8 mouse cellular contexts compared by ENCODE assay signal in genomic region chrX:94234532-94235189, GRCm38 (mm10). TPM values are rescaled to one million over a fixed set of nuclear protein-coding genes. Genes with fewer than 3 reads are reported as not detected.
DNase-seq lines count a peak whose midpoint lies in the region; ATAC-seq and TF ChIP-seq lines count a peak whose summit lies in the region.

Gene Klhl15, plus strand, starts transcription at chrX:94234599.

- H3K36me3 ChIP-seq in heart, embryonic 11.5 days (ENCODE audit: control insufficient read depth, insufficient read depth, low read length) = no peaks in the 10 kb centered on the region
- no peaks in the 10 kb centered on the region for H3K36me3 ChIP-seq in kidney, embryonic 15.5 days
- no peaks in the 10 kb centered on the region for H3K36me3 ChIP-seq in limb, embryonic 15.5 days
- H3K36me3 ChIP-seq in midbrain, postnatal 0 days (ENCODE audit: insufficient read depth, low read length) = no peaks in the 10 kb centered on the region

- no peak for TF ChIP-seq POLR2A in brain, embryonic 14.5 days (IDR thresholded peaks at IDR 0.05; ENCODE audit: borderline replicate concordance, extremely low read depth, insufficient read depth, insufficient read length, poor library complexity, severe bottlenecking)

- peak within 1 kb of the TSS; percentile 66 for H3K4me3 ChIP-seq in heart, embryonic 11.5 days (ENCODE audit: low read depth, low read length)
- H3K4me3 ChIP-seq in kidney, embryonic 15.5 days (replicated peaks) = peak within 1 kb of the TSS; percentile 65
- H3K4me3 ChIP-seq in limb, embryonic 15.5 days = peak within 1 kb of the TSS; percentile 63
- peak within 1 kb of the TSS; percentile 57 for H3K4me3 ChIP-seq in midbrain, postnatal 0 days (ENCODE audit: low read depth, low read length)

- peaks cover 36% of the 10 kb centered on the region for H3K27me3 ChIP-seq in heart, embryonic 11.5 days (ENCODE audit: control insufficient read depth, insufficient read depth, low read length)
- peaks cover 78% of the 10 kb centered on the region for H3K27me3 ChIP-seq in kidney, embryonic 15.5 days
- H3K27me3 ChIP-seq in limb, embryonic 15.5 days = peaks cover 51% of the 10 kb centered on the region
- H3K27me3 ChIP-seq in midbrain, postnatal 0 days (ENCODE audit: insufficient read depth, low read length) = peaks cover 25% of the 10 kb centered on the region; the same call in 1 of the 2 replicates

- peak within 1 kb of the TSS; percentile 90 for H3K27ac ChIP-seq in heart, embryonic 11.5 days (ENCODE audit: low read depth, low read length)
- peak within 1 kb of the TSS; percentile 89 for H3K27ac ChIP-seq in kidney, embryonic 15.5 days
- peak within 1 kb of the TSS; percentile 86 for H3K27ac ChIP-seq in limb, embryonic 15.5 days
- H3K27ac ChIP-seq in midbrain, postnatal 0 days (ENCODE audit: low read depth, low read length) = peak within 1 kb of the TSS; percentile 86

- ATAC-seq in erythroblast, adult 5-6 weeks (replicated peaks; ENCODE audit: low FRiP score, poor library complexity, severe bottlenecking) = peak; percentile 95
- peak; percentile 94 for ATAC-seq in heart, embryonic 11.5 days (replicated peaks; ENCODE audit: insufficient number of reproducible peaks, low FRiP score, low TSS enrichment)
- ATAC-seq in kidney, embryonic 15.5 days (replicated peaks; ENCODE audit: low FRiP score) = peak; percentile 98
- peak; percentile 97 for ATAC-seq in limb, embryonic 15.5 days (ENCODE audit: insufficient number of reproducible peaks, low FRiP score, low TSS enrichment, low read depth)
- ATAC-seq in midbrain, postnatal 0 days (ENCODE audit: low FRiP score) = peak; percentile 91

- peak within 1 kb of the TSS; percentile 61 for H3K4me2 ChIP-seq in heart, embryonic 11.5 days
- peak within 1 kb of the TSS; percentile 60 for H3K4me2 ChIP-seq in kidney, embryonic 15.5 days
- H3K4me2 ChIP-seq in limb, embryonic 15.5 days = peak within 1 kb of the TSS; percentile 50
- peak within 1 kb of the TSS; percentile 48 for H3K4me2 ChIP-seq in midbrain, postnatal 0 days (ENCODE audit: low read depth, low read length, poor library complexity, severe bottlenecking)

- DNase-seq in CD4-positive helper T cell, adult 2 months (ENCODE audit: low read depth, low spot score) = peak; percentile 91
- peak; percentile 91 for DNase-seq in brain, embryonic 14.5 days (ENCODE audit: low read depth)
- DNase-seq in midbrain, postnatal 0 days (ENCODE audit: low spot score) = peak; percentile 83
- peak; percentile 80 to 87 for DNase-seq in spleen, postnatal 10 days (ENCODE audit: low spot score in 2 of 2)

- H3K4me1 ChIP-seq in heart, embryonic 11.5 days (ENCODE audit: control insufficient read depth, insufficient read depth, low read length) = no peaks in the 10 kb centered on the region
- H3K4me1 ChIP-seq in kidney, embryonic 15.5 days = no peaks in the 10 kb centered on the region
- H3K4me1 ChIP-seq in limb, embryonic 15.5 days = no peaks in the 10 kb centered on the region
- no peaks in the 10 kb centered on the region for H3K4me1 ChIP-seq in midbrain, postnatal 0 days (ENCODE audit: insufficient read depth, low read length)

- H3K9ac ChIP-seq in heart, embryonic 11.5 days (ENCODE audit: low read depth, low read length) = peak within 1 kb of the TSS; percentile 80
- peak within 1 kb of the TSS; percentile 63 for H3K9ac ChIP-seq in kidney, embryonic 15.5 days
- peak within 1 kb of the TSS; percentile 52 for H3K9ac ChIP-seq in limb, embryonic 15.5 days
- peak within 1 kb of the TSS; percentile 72 for H3K9ac ChIP-seq in midbrain, postnatal 0 days (replicated peaks; ENCODE audit: low read length, poor library complexity, severe bottlenecking)

- TF ChIP-seq CTCF in brain, embryonic 14.5 days (IDR thresholded peaks at IDR 0.05; ENCODE audit: borderline replicate concordance, extremely low read depth, insufficient read depth, insufficient read length) = 0 out of 2 replicates have a peak, but pooled peaks have one; percentile 0
- peak; percentile 47 for TF ChIP-seq CTCF in midbrain, postnatal 0 days (IDR thresholded peaks at IDR 0.05)

- WGBS in heart, embryonic 11.5 days (ENCODE audit: insufficient replicate concordance) = 5% methylated on average over 43 of the region's 70 CpGs
- 12% methylated on average over 57 of the region's 70 CpGs for WGBS in kidney, embryonic 15.5 days
- 11% methylated on average over 59 of the region's 70 CpGs for WGBS in limb, embryonic 15.5 days
- WGBS in midbrain, postnatal 0 days = 14% methylated on average over 47 of the region's 70 CpGs

- H3K9me3 ChIP-seq in heart, embryonic 11.5 days (replicated peaks; ENCODE audit: control insufficient read depth, low read length) = no peaks in the 10 kb centered on the region
- no peaks in the 10 kb centered on the region for H3K9me3 ChIP-seq in kidney, embryonic 15.5 days (replicated peaks)
- H3K9me3 ChIP-seq in limb, embryonic 15.5 days = no peaks in the 10 kb centered on the region
- H3K9me3 ChIP-seq in midbrain, postnatal 0 days (ENCODE audit: low read length) = no peaks in the 10 kb centered on the region

RNA-seq across cellular contexts. Expression of gene Klhl15, which starts in this region (rescaled TPM):
- polyA plus RNA-seq in brain, embryonic 14.5 days (2012; rRNA removed) = 5.7 and 6.3 TPM in 2 replicates
- total RNA-seq in erythroblast, adult 5-6 weeks (2015; ENCODE audit: low replicate concordance) = 6.7 and 15.0 TPM in 2 replicates
- 4.6 and 5.6 TPM in 2 replicates for total RNA-seq in erythroblast, adult 5-6 weeks (2017; ENCODE audit: low replicate concordance)
- 4.4 and 5.2 TPM in 2 replicates for polyA plus RNA-seq in heart, embryonic 11.5 days (2014; fragmentation: Nextera tagmentation; extraction: Ambion mirVana)
- 8.3 and 9.3 TPM in 2 replicates for polyA plus RNA-seq in kidney, embryonic 15.5 days (2015; fragmentation: Nextera tagmentation; extraction: Ambion mirVana)
- 8.3 and 9.9 TPM in 2 replicates for polyA plus RNA-seq in limb, embryonic 15.5 days (2015; fragmentation: Nextera tagmentation; extraction: Ambion mirVana)
- 17.9 and 22.5 TPM in 2 replicates for total RNA-seq in midbrain, postnatal 0 days (2014; rRNA removed)
- polyA plus RNA-seq in midbrain, postnatal 0 days (2015; fragmentation: Nextera tagmentation; extraction: Ambion mirVana) = 6.9 and 7.5 TPM in 2 replicates

Comparison
In these comparisons a context has a peak if more than half of its experiments do, and no peak if none do; other contexts are left out.
1. Peak in every context shown above with its lines: DNase-seq, ATAC-seq, H3K4me3 ChIP-seq and H3K27ac ChIP-seq.